Mouse (Mus musculus) hindbrain, embryonic 12.5 days (tissue): ENCODE measurements around the gene Atp6v1g3. TPM values are rescaled to one million over a fixed set of nuclear protein-coding genes. Genes with fewer than 3 reads are reported as not detected.

Source experiments
- ATAC-seq: fragments of 200-750 bp; cut with Nextera tagmentation; 2 replicates; pipeline ENCODE4 v1.8.0; 2017; ENCODE audit warnings: moderate TSS enrichment; ENCODE audit not compliant: low FRiP score
- H3K27ac ChIP-seq: fragments of 300-500 bp; sonication (generic); 2 replicates; pipeline ENCODE4 v1.5.1; 2016; ENCODE audit warnings: mild to moderate bottlenecking
- H3K27me3 ChIP-seq: fragments of 300-500 bp; sonication (generic); 2 replicates; pipeline ENCODE4 v1.6.1; 2016; ENCODE audit warnings: mild to moderate bottlenecking
- H3K36me3 ChIP-seq: fragments of 300-500 bp; sonication (generic); 2 replicates; pipeline ENCODE4 v1.6.1; 2016; ENCODE audit warnings: mild to moderate bottlenecking
- H3K4me1 ChIP-seq: fragments of 300-500 bp; sonication (generic); 2 replicates; pipeline ENCODE4 v1.6.1; 2016
- H3K4me2 ChIP-seq: fragments of 300-500 bp; sonication (generic); replicated peaks from 2 replicates; pipeline ENCODE4 v1.6.1; 2016; ENCODE audit warnings: mild to moderate bottlenecking
- H3K4me3 ChIP-seq: fragments of 300-500 bp; sonication (generic); 2 replicates; pipeline ENCODE4 v1.5.1; 2016; ENCODE audit warnings: mild to moderate bottlenecking
- H3K9ac ChIP-seq: fragments of 300-500 bp; sonication (generic); 2 replicates; pipeline ENCODE4 v1.6.1; 2016; ENCODE audit warnings: mild to moderate bottlenecking, moderate library complexity
- H3K9me3 ChIP-seq: fragments of 300-500 bp; sonication (generic); replicated peaks from 2 replicates; pipeline ENCODE4 v1.6.1; 2016; ENCODE audit warnings: mild to moderate bottlenecking
- WGBS: fragments of 180-500 bp; shearing (Covaris S2); methylation state at CpG from one replicate; pipeline ENCODE4 v1.1.7; 2016; 5-methylcytosine and 5-hydroxymethylcytosine counted together
- polyA plus RNA-seq: library from polyadenylated mRNA; unstranded; fragments of >200 nt; fragmentation: Nextera tagmentation; extraction: Ambion mirVana; gene quantifications from 2 replicates; pipeline ENCODE4 v1.2.1, GENCODE M21; 2016

Gene Atp6v1g3
- polyA plus RNA-seq, 1 experiment from 2014 or later, result not detected

- H3K36me3 ChIP-seq, result no peaks in the 10 kb centered on the region
- no peak overlapping the region for H3K9ac ChIP-seq
- ATAC-seq, result no peak
- no peak overlapping the region for H3K4me3 ChIP-seq
- no peak overlapping the region for H3K4me2 ChIP-seq
- H3K4me1 ChIP-seq, result no peaks in the 10 kb centered on the region
- H3K27ac ChIP-seq, result no peak overlapping the region
- 91% methylated on average over 5 of the region's 5 CpGs for WGBS
- no peaks in the 10 kb centered on the region for H3K27me3 ChIP-seq
- H3K9me3 ChIP-seq, result no peaks in the 10 kb centered on the region
Measured at GRCm38 (mm10) chr1:138294487-138294886, 20.9 kb downstream of the Atp6v1g3 start.

DNA sequence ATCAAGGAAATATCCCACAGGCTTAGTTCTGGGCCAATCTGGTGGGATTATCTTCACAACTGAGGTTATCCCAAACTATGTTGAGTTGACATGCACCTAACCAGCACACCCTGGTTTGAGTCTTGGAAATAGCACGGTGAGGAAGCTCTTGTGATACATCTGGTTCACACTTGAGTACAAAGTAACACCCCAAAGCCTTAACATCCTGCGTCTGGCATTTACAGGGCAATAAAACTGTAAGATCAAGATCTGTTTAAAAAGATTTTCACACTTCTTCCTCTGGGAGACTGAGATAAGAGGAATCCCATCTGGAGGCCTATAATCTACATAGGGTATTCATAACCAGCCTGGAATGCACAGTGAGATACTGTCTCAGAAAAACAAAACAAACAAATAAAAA is 24.6 kb downstream of the Atp6v1g3 start:
- WGBS, result 89% methylated on average over 2 of the region's 2 CpGs
- Histone ChIP-seq H3K27me3 (no peaks in the 10 kb centered on the region), H3K9me3 (no peaks in the 10 kb centered on the region), H3K4me1 (no peaks in the 10 kb centered on the region), H3K27ac (no peak overlapping the region), H3K4me3 (no peak overlapping the region), H3K4me2 (no peak overlapping the region), H3K9ac (no peak overlapping the region), H3K36me3 (no peaks in the 10 kb centered on the region)
- ATAC-seq, result no peak

GRCm38 (mm10) chr1:138299576-138299975 is 26.0 kb downstream of the Atp6v1g3 start:
- Histone ChIP-seq H3K4me3 (no peak overlapping the region), H3K36me3 (no peaks in the 10 kb centered on the region), H3K9ac (no peak overlapping the region), H3K27me3 (no peaks in the 10 kb centered on the region), H3K4me1 (no peaks in the 10 kb centered on the region), H3K9me3 (no peaks in the 10 kb centered on the region), H3K27ac (no peak overlapping the region), H3K4me2 (no peak overlapping the region)
- ATAC-seq, result no peak
- WGBS, result 61% methylated on average over 4 of the region's 4 CpGs

- no peak for ATAC-seq
- WGBS, result 91% methylated on average over 5 of the region's 5 CpGs
- no peaks in the 10 kb centered on the region for H3K9me3 ChIP-seq
- no peaks in the 10 kb centered on the region for H3K36me3 ChIP-seq
- no peak overlapping the region for H3K4me3 ChIP-seq
- H3K4me2 ChIP-seq, result no peak overlapping the region
- H3K27me3 ChIP-seq, result no peaks in the 10 kb centered on the region
- no peak overlapping the region for H3K9ac ChIP-seq
- no peaks in the 10 kb centered on the region for H3K4me1 ChIP-seq
- H3K27ac ChIP-seq, result no peak overlapping the region
Measured at GRCm38 (mm10) chr1:138301920-138302319, 28.4 kb downstream of the Atp6v1g3 start.

GRCm38 (mm10) chr1:138302756-138303155 is 29.2 kb downstream of the Atp6v1g3 start:
- Histone ChIP-seq H3K36me3 (no peaks in the 10 kb centered on the region), H3K9me3 (no peaks in the 10 kb centered on the region), H3K4me1 (no peaks in the 10 kb centered on the region), H3K9ac (no peak overlapping the region), H3K27me3 (no peaks in the 10 kb centered on the region), H3K27ac (no peak overlapping the region), H3K4me3 (no peak overlapping the region), H3K4me2 (no peak overlapping the region)
- ATAC-seq, result no peak
- 95% methylated on average over 2 of the region's 2 CpGs for WGBS

- H3K27ac ChIP-seq, result no peak overlapping the region
- ATAC-seq, result no peak
- no peak overlapping the region for H3K9ac ChIP-seq
- WGBS, result 78% methylated on average over 1 of the region's 1 CpGs
- no peak overlapping the region for H3K4me3 ChIP-seq
- no peaks in the 10 kb centered on the region for H3K9me3 ChIP-seq
- H3K4me1 ChIP-seq, result no peaks in the 10 kb centered on the region
- no peaks in the 10 kb centered on the region for H3K27me3 ChIP-seq
- no peaks in the 10 kb centered on the region for H3K36me3 ChIP-seq
- H3K4me2 ChIP-seq, result no peak overlapping the region
Measured at GRCm38 (mm10) chr1:138303296-138303695, 29.8 kb downstream of the Atp6v1g3 start.

DNA sequence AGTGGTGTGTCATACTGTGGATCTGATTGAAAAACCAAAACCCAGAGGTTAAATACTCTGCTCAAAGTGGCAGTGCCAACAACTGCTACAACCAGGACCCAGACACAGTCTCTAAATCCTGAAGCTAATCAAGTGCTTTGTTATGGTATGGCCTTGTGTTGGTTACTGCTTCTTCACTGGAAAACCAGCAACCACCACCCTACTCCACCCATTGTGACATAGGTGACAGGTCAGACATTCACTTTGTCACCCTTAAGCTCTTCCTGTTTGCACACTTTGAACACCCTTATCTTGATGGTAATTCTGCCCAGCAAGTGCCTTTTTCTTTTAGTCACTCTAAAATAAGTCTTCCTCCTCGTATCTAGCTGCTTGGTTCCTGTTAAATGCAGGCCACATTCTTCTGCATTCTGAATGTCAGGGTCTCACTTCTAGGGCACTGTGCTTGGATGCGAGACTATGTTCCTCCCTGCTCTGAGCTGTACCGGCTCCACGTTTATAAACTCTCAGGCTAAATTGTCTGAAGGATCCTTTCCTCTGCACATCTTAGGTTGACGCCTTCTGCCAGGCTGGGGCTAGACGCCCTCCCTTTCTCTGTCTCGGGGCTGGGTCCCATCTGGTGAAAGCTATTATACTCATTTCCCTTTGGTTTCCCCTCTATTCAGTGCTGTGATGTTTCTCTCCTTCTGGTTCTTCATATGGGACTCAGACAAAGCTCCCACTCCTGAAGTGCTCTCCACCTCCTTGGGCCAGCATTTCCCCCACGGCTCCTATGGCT is 30.8 kb downstream of the Atp6v1g3 start:
- peak overlapping the region; percentile 24; the same call in 1 of the 2 replicates for H3K27ac ChIP-seq
- H3K27me3 ChIP-seq, result no peaks in the 10 kb centered on the region
- ATAC-seq, result peak; percentile 56; the same call in 1 of the 2 replicates
- H3K9me3 ChIP-seq, result no peaks in the 10 kb centered on the region
- H3K36me3 ChIP-seq, result no peaks in the 10 kb centered on the region
- H3K4me3 ChIP-seq, result no peak overlapping the region
- H3K4me2 ChIP-seq, result no peak overlapping the region
- 61% methylated on average over 8 of the region's 8 CpGs for WGBS
- no peak overlapping the region for H3K9ac ChIP-seq
- H3K4me1 ChIP-seq, result no peaks in the 10 kb centered on the region

GRCm38 (mm10) chr1:138322657-138323056 is 49.1 kb downstream of the Atp6v1g3 start:
- 85% methylated on average over 3 of the region's 3 CpGs for WGBS
- Histone ChIP-seq H3K36me3 (no peaks in the 10 kb centered on the region), H3K4me3 (no peak overlapping the region), H3K9me3 (no peaks in the 10 kb centered on the region), H3K27ac (no peak overlapping the region), H3K4me2 (no peak overlapping the region), H3K9ac (no peak overlapping the region), H3K4me1 (peaks cover 13% of the 10 kb centered on the region), H3K27me3 (no peaks in the 10 kb centered on the region)
- ATAC-seq, result no peak

DNA sequence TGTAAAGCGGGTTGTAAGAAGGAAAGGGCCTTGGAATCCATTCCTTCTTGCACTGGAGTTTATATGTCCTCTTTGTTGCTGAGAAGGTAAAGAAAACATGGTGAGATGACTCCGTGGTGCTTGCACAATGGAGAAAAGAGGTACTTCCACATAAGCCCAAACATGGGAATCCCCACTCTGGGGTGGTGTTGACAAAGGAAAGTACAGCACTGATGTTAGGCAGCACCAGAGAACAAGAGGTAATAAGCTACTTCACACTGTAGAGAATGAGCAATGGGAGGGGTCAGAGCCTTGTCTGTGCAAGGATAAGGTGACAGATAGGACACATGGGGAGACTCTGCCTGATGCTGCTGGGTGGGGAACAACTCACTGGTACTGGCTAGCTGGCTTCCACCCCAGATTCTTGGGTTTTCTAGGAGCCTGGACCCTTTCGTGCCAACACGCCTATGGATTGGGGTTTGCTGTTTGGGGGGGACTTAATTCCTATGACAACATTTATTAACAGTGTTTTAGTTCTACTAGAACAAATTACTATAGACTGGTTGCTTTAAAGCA is 49.6 kb downstream of the Atp6v1g3 start:
- H3K4me3 ChIP-seq, result no peak overlapping the region
- no peaks in the 10 kb centered on the region for H3K9me3 ChIP-seq
- 87% methylated on average over 4 of the region's 4 CpGs for WGBS
- peaks cover 13% of the 10 kb centered on the region for H3K4me1 ChIP-seq
- ATAC-seq, result no peak
- H3K27me3 ChIP-seq, result no peaks in the 10 kb centered on the region
- H3K36me3 ChIP-seq, result no peaks in the 10 kb centered on the region
- no peak overlapping the region for H3K27ac ChIP-seq
- no peak overlapping the region for H3K9ac ChIP-seq
- no peak overlapping the region for H3K4me2 ChIP-seq

GRCm38 (mm10) chr1:138326091-138326490 is 52.6 kb downstream of the Atp6v1g3 start:
- H3K4me2 ChIP-seq, result no peak overlapping the region
- WGBS, result 31% methylated on average over 4 of the region's 4 CpGs
- H3K36me3 ChIP-seq, result no peaks in the 10 kb centered on the region
- peak; percentile 60; the same call in 1 of the 2 replicates for ATAC-seq
- no peak overlapping the region for H3K4me3 ChIP-seq
- H3K4me1 ChIP-seq, result peaks cover 17% of the 10 kb centered on the region
- no peak overlapping the region for H3K27ac ChIP-seq
- no peaks in the 10 kb centered on the region for H3K27me3 ChIP-seq
- peak overlapping the region; percentile 25; the same call in 1 of the 2 replicates for H3K9ac ChIP-seq
- H3K9me3 ChIP-seq, result no peaks in the 10 kb centered on the region

- 14% methylated on average over 2 of the region's 2 CpGs for WGBS
- no peaks in the 10 kb centered on the region for H3K9me3 ChIP-seq
- peaks cover 17% of the 10 kb centered on the region for H3K4me1 ChIP-seq
- peak; percentile 26; the same call in 1 of the 2 replicates for ATAC-seq
- no peaks in the 10 kb centered on the region for H3K27me3 ChIP-seq
- no peak overlapping the region; the same call in 1 of the 2 replicates for H3K27ac ChIP-seq
- no peak overlapping the region for H3K9ac ChIP-seq
- H3K4me3 ChIP-seq, result no peak overlapping the region
- H3K36me3 ChIP-seq, result no peaks in the 10 kb centered on the region
- no peak overlapping the region for H3K4me2 ChIP-seq
Measured at GRCm38 (mm10) chr1:138326566-138326965, 53.0 kb downstream of the Atp6v1g3 start.

GRCm38 (mm10) chr1:138327466-138328245 is 54.1 kb downstream of the Atp6v1g3 start:
- Histone ChIP-seq H3K27ac (no peak overlapping the region), H3K4me2 (no peak overlapping the region), H3K4me3 (no peak overlapping the region), H3K4me1 (peaks cover 17% of the 10 kb centered on the region), H3K9me3 (no peaks in the 10 kb centered on the region), H3K27me3 (no peaks in the 10 kb centered on the region), H3K36me3 (no peaks in the 10 kb centered on the region), H3K9ac (no peak overlapping the region)
- ATAC-seq, result no peak
- WGBS, result 76% methylated on average over 18 of the region's 18 CpGs
